Mouse (Mus musculus) embryonic facial prominence, embryonic 12.5 days (tissue): ENCODE measurements at regions not wholly inside any gene's neighbourhood (a gene's known extent, or its start where the extent isn't known, plus 50 kb on each side); places are given as distances from the start of the nearest gene placed in this dataset.

Experiments used
- ATAC-seq: fragments of 200-750 bp; cut with Nextera tagmentation; 2 replicates; pipeline ENCODE4 v1.8.0; 2017; ENCODE audit not compliant: insufficient number of reproducible peaks, insufficient read depth, low FRiP score, low TSS enrichment
- H3K27ac ChIP-seq: fragments of 300-500 bp; sonication (generic); 2 replicates; pipeline ENCODE4 v1.5.1; 2016; ENCODE audit warnings: mild to moderate bottlenecking
- H3K27me3 ChIP-seq: fragments of 300-500 bp; sonication (generic); 2 replicates; pipeline ENCODE4 v1.6.1; 2016; ENCODE audit warnings: mild to moderate bottlenecking, moderate library complexity
- H3K36me3 ChIP-seq: fragments of 300-500 bp; sonication (generic); 2 replicates; pipeline ENCODE4 v1.6.1; 2016; ENCODE audit warnings: mild to moderate bottlenecking
- H3K4me1 ChIP-seq: fragments of 300-500 bp; sonication (generic); 2 replicates; pipeline ENCODE4 v1.6.1; 2016
- H3K4me2 ChIP-seq: fragments of 300-500 bp; sonication (generic); replicated peaks from 2 replicates; pipeline ENCODE4 v1.6.1; 2016; ENCODE audit warnings: mild to moderate bottlenecking, moderate library complexity
- H3K4me3 ChIP-seq: fragments of 300-500 bp; sonication (generic); 2 replicates; pipeline ENCODE4 v1.5.1; 2016; ENCODE audit warnings: mild to moderate bottlenecking
- H3K9ac ChIP-seq: fragments of 300-500 bp; sonication (generic); 2 replicates; pipeline ENCODE4 v1.6.1; 2016; ENCODE audit warnings: mild to moderate bottlenecking, moderate library complexity
- H3K9me3 ChIP-seq: fragments of 300-500 bp; sonication (generic); 2 replicates; pipeline ENCODE4 v1.6.1; 2016; ENCODE audit warnings: mild to moderate bottlenecking, moderate library complexity
- WGBS: fragments of 180-500 bp; shearing (Covaris S2); methylation state at CpG from one replicate; pipeline ENCODE4 v1.1.7; 2016; 5-methylcytosine and 5-hydroxymethylcytosine counted together

DNA sequence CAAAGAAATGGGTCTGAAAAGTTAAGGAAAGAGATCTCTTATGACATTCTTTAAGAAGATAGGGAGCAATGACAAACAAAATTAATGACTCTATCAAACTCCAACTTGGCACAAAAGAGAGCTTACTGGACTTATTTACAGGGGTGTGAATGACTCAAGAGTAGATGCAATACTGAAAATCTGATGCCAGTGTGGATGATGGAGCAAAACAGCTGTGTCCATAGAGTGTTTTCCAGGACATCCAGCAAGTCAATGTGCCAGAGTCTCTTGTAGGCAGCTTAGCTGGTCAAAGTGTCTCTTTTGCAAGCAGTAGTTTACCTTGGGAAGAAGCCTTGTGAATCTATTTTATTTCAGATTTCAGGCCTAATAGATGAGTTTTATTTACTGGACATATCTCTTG is 1248.2 kb downstream of the Gsdmc2 start:
- Histone ChIP-seq H3K9ac (no peak overlapping the region), H3K36me3 (no peaks in the 10 kb centered on the region), H3K27me3 (no peaks in the 10 kb centered on the region), H3K27ac (no peak overlapping the region), H3K4me1 (no peaks in the 10 kb centered on the region), H3K4me2 (no peak overlapping the region), H3K4me3 (no peak overlapping the region), H3K9me3 (no peaks in the 10 kb centered on the region)
- no peak for ATAC-seq

DNA sequence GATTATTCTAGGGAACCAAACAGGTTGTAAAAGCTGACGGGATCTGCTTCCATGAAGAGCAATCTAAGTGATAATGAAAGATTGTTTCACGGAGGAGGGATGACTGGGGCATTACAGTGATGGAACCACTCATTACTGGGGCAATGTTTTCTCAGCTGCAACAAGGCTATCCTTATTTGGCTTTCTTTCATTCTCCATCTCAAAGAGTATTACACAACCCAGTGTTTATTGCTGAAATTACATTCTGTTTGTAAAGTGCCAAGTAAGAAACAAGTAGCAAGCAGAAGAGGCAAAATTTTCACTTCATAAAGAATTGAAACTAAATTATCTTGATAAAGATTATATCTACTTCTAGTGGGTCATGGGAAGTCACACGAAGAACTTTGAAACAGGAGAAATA is 1256.4 kb downstream of the Gsdmc2 start:
- H3K9me3 ChIP-seq, result no peaks in the 10 kb centered on the region
- no peaks in the 10 kb centered on the region for H3K36me3 ChIP-seq
- 69% methylated on average over 3 of the region's 3 CpGs for WGBS
- H3K9ac ChIP-seq, result no peak overlapping the region
- no peak for ATAC-seq
- H3K27me3 ChIP-seq, result no peaks in the 10 kb centered on the region
- no peak overlapping the region for H3K4me2 ChIP-seq
- H3K4me1 ChIP-seq, result no peaks in the 10 kb centered on the region
- H3K4me3 ChIP-seq, result no peak overlapping the region
- no peak overlapping the region for H3K27ac ChIP-seq

DNA sequence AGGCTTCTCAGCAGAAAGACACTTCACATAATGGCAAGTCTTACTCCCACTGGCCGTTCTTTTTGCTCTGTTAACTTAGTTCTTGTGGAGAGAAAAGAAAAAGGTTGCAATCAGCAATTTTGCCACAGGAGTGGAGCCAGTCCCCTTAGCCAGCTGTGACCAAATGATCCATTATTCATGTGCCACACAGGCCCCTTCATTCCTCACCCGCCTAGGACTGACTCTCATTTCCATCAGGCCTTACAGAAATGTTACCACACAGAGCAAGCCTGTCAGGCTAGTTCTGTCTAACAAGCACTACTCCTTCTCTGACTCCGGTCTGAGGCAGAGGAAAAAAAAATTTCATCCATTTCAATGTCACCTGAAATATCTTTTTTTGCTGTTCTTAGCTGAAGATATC is 1266.2 kb downstream of the Gsdmc2 start:
- H3K4me3 ChIP-seq, result no peak overlapping the region

DNA sequence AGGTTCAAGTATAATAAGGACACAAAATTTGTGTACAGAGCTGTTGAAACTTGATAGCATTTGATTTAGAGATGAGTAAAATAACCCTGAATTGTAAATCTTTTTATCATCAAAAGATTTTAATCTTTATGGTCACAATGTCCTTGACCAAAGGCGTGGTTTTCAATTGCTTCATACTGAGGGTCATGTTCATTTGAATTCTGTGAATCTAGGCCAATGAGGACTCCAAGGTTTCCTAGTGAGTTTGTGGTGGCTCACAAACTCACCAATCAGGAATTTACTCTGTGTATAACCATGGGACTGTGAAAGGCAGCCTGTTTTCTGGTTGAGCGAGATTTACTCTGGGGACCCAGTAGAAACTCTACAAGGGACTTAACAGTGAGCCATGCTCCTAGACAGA is 1269.2 kb downstream of the Gsdmc2 start:
- H3K4me2 ChIP-seq, result no peak overlapping the region
- 88% methylated on average over 2 of the region's 2 CpGs for WGBS

More for the DNA sequence above, 1266.2 kb downstream of the Gsdmc2 start:
- Histone ChIP-seq H3K4me1 (no peaks in the 10 kb centered on the region), H3K36me3 (no peaks in the 10 kb centered on the region), H3K27me3 (no peaks in the 10 kb centered on the region), H3K27ac (no peak overlapping the region), H3K9ac (no peak overlapping the region), H3K4me2 (no peak overlapping the region), H3K9me3 (no peaks in the 10 kb centered on the region)
- no peak for ATAC-seq
- WGBS, result 48% methylated on average over 3 of the region's 3 CpGs

DNA sequence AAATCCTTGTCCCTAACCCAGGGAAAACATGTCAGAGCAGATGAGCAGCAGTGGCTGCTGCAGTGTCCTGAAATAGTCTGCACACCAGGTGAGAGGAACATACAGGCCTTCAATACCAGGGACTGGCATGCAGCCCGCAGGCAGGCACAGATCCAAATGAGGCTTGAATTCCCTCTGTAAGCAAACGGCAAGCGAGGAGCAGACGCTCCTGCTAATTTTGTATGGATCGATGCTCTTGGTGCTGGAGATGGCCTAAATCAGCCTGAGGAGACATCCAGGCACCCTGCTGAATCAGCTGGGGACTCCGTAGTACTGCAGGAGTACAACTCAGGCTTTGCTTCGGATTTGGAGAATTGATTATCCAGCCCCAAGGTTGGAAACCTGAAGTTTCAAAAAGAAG is 1273.2 kb downstream of the Gsdmc2 start:
- Histone ChIP-seq H3K27me3 (0 out of 2 replicates have a peak, but pooled peaks cover 5% of the 10 kb centered on the region), H3K27ac (no peak overlapping the region), H3K4me2 (no peak overlapping the region), H3K9me3 (no peaks in the 10 kb centered on the region), H3K4me3 (no peak overlapping the region), H3K9ac (no peak overlapping the region), H3K36me3 (no peaks in the 10 kb centered on the region), H3K4me1 (no peaks in the 10 kb centered on the region)
- ATAC-seq, result no peak
- 60% methylated on average over 7 of the region's 7 CpGs for WGBS

More for the DNA sequence above, 1269.2 kb downstream of the Gsdmc2 start:
- Histone ChIP-seq H3K27ac (no peak overlapping the region), H3K4me1 (no peaks in the 10 kb centered on the region), H3K4me3 (no peak overlapping the region), H3K36me3 (no peaks in the 10 kb centered on the region), H3K27me3 (no peaks in the 10 kb centered on the region), H3K9me3 (no peaks in the 10 kb centered on the region), H3K9ac (no peak overlapping the region)
- ATAC-seq, result no peak

DNA sequence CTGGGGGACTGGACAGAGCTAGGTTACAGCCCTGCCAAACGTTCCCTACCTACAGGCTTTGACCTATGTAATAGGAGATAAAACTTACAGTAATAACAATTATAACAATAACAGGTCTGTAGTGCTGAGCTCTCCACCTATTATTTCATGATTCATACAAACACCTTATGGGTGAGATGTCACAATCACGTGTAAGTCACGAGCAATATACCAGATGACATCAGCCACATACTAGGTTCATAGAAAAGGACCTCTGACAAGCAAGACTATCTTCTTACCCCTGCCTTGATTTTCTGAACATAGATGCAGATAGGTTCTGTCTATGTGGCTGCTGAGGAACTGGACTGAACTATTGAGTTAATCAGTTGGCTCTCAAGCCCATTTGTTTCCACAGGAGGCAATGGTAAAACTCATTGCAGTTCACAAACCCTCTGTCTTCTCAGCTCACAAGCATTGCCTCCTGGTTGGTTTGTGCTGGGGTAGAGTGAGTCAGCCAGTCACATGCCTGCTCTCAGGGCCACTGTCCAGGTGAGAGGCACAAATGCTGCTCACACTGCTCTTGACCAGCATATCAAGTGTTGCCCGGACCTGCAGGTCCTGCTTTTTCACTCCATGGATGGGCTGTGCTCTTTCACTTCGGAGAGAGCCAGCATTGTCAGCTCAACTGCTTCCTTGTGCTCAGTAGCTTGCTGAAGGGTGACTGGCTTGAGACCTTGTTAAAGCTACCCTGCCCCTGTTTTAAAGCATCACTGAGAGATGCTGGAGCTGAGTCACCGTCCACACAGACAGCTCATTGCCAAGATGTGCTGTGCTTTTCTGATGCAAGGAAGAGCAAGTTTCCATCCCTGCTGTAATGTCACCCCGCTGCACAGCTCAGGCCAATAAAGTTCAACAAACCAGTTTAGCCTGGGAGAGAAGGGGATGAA is 1275.9 kb downstream of the Gsdmc2 start:
- no peak for ATAC-seq

DNA sequence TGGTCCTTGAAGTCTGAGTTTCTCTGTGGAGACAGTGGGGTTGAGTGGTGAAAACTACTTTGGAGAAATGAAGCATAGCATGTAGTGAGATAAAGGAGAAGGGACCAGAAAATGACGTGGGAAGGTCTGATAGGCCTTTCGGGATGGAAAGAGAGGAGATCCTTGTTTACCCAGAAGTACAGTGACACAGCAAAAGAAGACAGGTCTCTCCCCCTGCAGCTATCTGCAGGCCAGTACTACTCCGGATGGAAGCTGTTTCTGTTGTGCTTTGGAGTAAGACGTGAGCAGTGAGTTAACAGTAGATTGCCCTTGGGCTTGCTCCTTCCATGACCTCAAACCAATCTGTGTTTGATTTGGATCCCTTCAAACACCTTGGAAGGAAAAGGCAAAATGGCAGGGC is 1277.5 kb downstream of the Gsdmc2 start:
- Histone ChIP-seq H3K4me3 (no peak overlapping the region), H3K36me3 (no peaks in the 10 kb centered on the region), H3K4me2 (no peak overlapping the region), H3K4me1 (0 out of 2 replicates have a peak, but pooled peaks cover 6% of the 10 kb centered on the region), H3K27me3 (0 out of 2 replicates have a peak, but pooled peaks cover 5% of the 10 kb centered on the region), H3K27ac (no peak overlapping the region), H3K9ac (no peak overlapping the region), H3K9me3 (no peaks in the 10 kb centered on the region)
- no peak for ATAC-seq
- WGBS, result 49% methylated on average over 4 of the region's 4 CpGs

More for the DNA sequence above, 1275.9 kb downstream of the Gsdmc2 start:
- 0 out of 2 replicates have a peak, but pooled peaks cover 6% of the 10 kb centered on the region for H3K4me1 ChIP-seq
- H3K9ac ChIP-seq, result no peak overlapping the region
- H3K36me3 ChIP-seq, result no peaks in the 10 kb centered on the region
- H3K9me3 ChIP-seq, result no peaks in the 10 kb centered on the region
- H3K4me2 ChIP-seq, result no peak overlapping the region
- WGBS, result 67% methylated on average over 7 of the region's 7 CpGs
- H3K4me3 ChIP-seq, result no peak overlapping the region
- no peak overlapping the region for H3K27ac ChIP-seq
- H3K27me3 ChIP-seq, result 0 out of 2 replicates have a peak, but pooled peaks cover 5% of the 10 kb centered on the region

DNA sequence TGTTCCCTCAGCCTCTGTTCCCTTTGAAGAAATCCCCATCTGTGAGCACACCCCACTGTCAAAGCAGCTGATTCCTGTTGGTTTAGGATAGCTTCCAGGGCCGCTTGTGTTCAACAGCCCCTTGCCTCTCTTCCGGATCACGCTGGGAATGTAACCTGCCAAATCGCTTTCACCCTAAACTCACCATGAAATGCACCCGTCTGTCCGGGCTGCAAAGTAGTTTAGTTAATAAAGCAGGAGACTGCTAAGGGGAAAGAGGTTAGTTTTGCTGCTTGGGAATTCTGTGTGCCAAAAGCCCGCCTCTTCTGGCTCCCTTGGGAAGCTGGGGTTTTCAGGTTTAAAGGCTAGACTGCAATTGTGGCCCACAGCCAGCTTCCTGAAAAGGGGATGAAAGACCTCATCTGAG is 1278.9 kb downstream of the Gsdmc2 start:
- H3K4me1 ChIP-seq, result 0 out of 2 replicates have a peak, but pooled peaks cover 6% of the 10 kb centered on the region
- H3K9ac ChIP-seq, result no peak overlapping the region
- no peaks in the 10 kb centered on the region for H3K36me3 ChIP-seq
- no peak overlapping the region for H3K4me3 ChIP-seq
- no peak for ATAC-seq
- H3K4me2 ChIP-seq, result peak overlapping the region; percentile 26; the same call in 1 of the 2 replicates
- 0 out of 2 replicates have a peak, but pooled peaks cover 5% of the 10 kb centered on the region for H3K27me3 ChIP-seq
- no peaks in the 10 kb centered on the region for H3K9me3 ChIP-seq
- no peak overlapping the region for H3K27ac ChIP-seq
- WGBS, result 12% methylated on average over 7 of the region's 7 CpGs

DNA sequence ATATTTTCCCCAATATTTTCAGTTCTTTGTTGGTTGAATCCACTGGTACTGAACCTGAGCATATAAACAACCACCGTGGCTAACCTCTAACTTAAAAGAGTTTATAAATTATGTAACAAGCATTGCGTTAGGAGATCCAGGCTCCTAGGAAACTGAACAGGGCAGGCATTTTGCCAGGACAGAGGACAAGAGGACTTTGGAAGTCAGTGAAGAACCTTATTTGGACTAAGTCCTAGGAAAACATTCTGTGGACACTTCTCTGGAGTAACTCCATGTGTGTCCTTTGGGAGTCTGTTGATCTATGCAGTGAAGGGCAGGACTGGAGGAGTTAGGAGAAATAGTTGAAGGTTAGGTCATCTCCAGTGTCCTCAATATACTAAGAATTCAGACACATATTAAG is 1311.7 kb downstream of the Gsdmc2 start:
- Histone ChIP-seq H3K27ac (no peak overlapping the region), H3K36me3 (no peaks in the 10 kb centered on the region), H3K27me3 (no peaks in the 10 kb centered on the region), H3K9me3 (no peaks in the 10 kb centered on the region), H3K4me2 (no peak overlapping the region), H3K4me3 (no peak overlapping the region), H3K9ac (no peak overlapping the region), H3K4me1 (no peaks in the 10 kb centered on the region)
- 88% methylated on average over 2 of the region's 2 CpGs for WGBS
- no peak for ATAC-seq

DNA sequence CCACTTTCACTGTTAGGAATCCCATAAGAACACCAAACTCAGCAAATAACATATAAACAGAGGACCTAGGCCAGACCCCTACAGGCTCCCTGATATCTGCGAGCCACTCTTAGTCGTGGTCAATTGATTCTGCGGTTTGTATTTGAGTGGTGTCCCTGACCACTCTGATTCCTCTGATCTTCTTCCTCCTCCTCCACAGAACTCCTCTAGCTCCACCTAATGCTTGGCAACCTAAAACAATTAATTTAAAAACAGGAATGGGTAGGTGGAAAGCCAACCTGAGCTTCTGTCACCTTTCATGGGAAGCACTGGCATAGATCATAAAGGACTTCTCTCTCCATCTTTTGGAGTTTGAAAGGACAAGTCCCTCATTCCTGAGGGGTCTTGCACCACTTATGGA is 1316.0 kb downstream of the Gsdmc2 start:
- WGBS, result 80% methylated on average over 3 of the region's 3 CpGs
- H3K36me3 ChIP-seq, result no peaks in the 10 kb centered on the region
- no peak for ATAC-seq
- no peaks in the 10 kb centered on the region for H3K4me1 ChIP-seq
- no peak overlapping the region for H3K4me3 ChIP-seq
- no peaks in the 10 kb centered on the region for H3K9me3 ChIP-seq
- no peak overlapping the region for H3K27ac ChIP-seq
- no peak overlapping the region for H3K9ac ChIP-seq
- H3K4me2 ChIP-seq, result no peak overlapping the region
- no peaks in the 10 kb centered on the region for H3K27me3 ChIP-seq

DNA sequence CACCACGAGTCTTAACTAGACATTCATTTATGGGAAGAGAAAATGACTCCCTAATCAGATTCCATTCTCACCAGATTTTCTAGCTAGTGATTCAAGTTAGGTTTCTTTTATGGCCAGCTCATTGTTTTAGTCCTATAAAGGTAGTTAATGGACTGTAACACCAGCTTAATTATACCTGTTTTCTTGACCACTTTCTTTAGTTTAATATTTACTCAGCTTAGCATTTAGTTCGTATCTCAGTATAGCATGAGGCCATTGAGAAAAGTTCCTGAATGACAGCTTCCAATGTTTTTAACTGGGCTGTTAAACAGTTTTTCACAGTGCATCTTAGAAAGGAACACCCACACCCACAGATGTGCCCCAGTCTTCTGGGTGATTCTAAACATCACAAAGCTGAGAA is 1320.3 kb downstream of the Gsdmc2 start:
- Histone ChIP-seq H3K9me3 (no peaks in the 10 kb centered on the region), H3K36me3 (no peaks in the 10 kb centered on the region), H3K27ac (no peak overlapping the region), H3K4me3 (no peak overlapping the region), H3K27me3 (no peaks in the 10 kb centered on the region), H3K4me1 (no peaks in the 10 kb centered on the region), H3K9ac (no peak overlapping the region), H3K4me2 (no peak overlapping the region)
- WGBS, result 59% methylated on average over 2 of the region's 2 CpGs
- ATAC-seq, result no peak

DNA sequence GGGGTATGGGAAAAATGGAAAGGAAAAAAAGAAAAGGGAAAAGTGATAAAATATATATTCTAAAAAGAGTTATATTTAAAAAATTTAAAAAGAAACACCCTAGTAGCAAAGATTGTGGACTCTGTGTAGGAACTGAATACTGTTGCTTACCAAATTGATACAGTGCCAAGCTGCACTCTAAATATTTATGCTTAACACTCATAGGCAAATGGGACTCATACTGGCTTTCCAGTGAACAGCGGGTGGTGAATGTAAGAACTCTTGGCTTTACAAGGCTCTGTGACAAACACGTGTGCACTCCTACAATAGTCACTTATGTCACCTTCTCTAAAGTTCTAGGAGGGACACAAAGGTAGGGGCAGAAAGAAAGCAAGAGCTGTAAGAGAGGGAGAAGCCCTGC is 1320.8 kb downstream of the Gsdmc2 start:
- no peak overlapping the region for H3K4me2 ChIP-seq
- H3K9me3 ChIP-seq, result no peaks in the 10 kb centered on the region
- H3K4me1 ChIP-seq, result no peaks in the 10 kb centered on the region
- H3K4me3 ChIP-seq, result no peak overlapping the region
- H3K27ac ChIP-seq, result no peak overlapping the region
- ATAC-seq, result no peak
- 74% methylated on average over 2 of the region's 2 CpGs for WGBS
- H3K9ac ChIP-seq, result no peak overlapping the region
- no peaks in the 10 kb centered on the region for H3K27me3 ChIP-seq
- no peaks in the 10 kb centered on the region for H3K36me3 ChIP-seq
